Mouse (Mus musculus) bone marrow macrophage, adult 2 months (primary cell): Measurements from ENCODE around the gene Gna12.

Source experiments
- CTCF ChIP-seq: IDR thresholded peaks from 2 replicates; pipeline ENCODE4 v1.5.1; 2012; ENCODE audit warnings: low read depth, mild to moderate bottlenecking, low read length, moderate library complexity
- POLR2A ChIP-seq: IDR thresholded peaks from 2 replicates; pipeline ENCODE4 v1.6.1; 2012; ENCODE audit warnings: mild to moderate bottlenecking, low read depth, low read length, borderline replicate concordance

DNA sequence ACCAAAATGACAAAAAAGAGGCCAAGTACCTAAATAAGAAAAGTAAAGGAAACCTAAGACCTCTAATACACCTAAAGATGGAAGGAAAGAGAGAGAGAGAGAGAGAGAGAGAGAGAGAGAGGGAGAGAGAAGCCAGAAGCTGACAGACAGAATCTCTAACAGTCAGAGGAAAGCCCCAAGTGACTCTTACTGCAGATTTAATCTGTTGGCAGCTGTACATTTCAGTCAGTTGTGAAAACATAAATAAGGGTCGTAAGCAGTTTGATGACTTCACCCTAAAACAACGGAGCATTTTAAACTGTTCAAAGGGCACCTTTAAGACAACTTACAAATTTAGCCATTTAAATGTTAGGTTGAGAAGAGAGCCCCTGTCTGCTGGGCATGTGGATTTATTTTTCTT, 39.8 kb downstream of the Gna12 start:
- TF ChIP-seq CTCF (no peak), POLR2A (no peak)
